Mouse (Mus musculus) heart, embryonic 10.5 days (tissue): Measurements from ENCODE around the gene Mrpl41. TPM values are rescaled to one million over a fixed set of nuclear protein-coding genes. Genes with fewer than 3 reads are reported as not detected.
"Not testable (repeated sequence)": the region's sequence is repeated elsewhere in the genome, so short reads cannot be mapped to it uniquely, and the experiment has no call there.

Source experiments
- DNase-seq: peaks from one replicate; pipeline ENCODE4 v3.0.0-alpha.2; 2017; ENCODE audit warnings: low spot score
- H3K27ac ChIP-seq: fragments of 300-500 bp; sonication (generic); 2 replicates; pipeline ENCODE4 v1.5.1; 2016; ENCODE audit warnings: mild to moderate bottlenecking
- H3K27me3 ChIP-seq: fragments of 300-500 bp; sonication (generic); 2 replicates; pipeline ENCODE4 v1.6.1; 2016; ENCODE audit warnings: mild to moderate bottlenecking; ENCODE audit not compliant: poor library complexity, insufficient read depth, severe bottlenecking
- H3K36me3 ChIP-seq: fragments of 300-500 bp; sonication (generic); 2 replicates; pipeline ENCODE4 v1.6.1; 2016; ENCODE audit warnings: mild to moderate bottlenecking, moderate library complexity
- H3K4me1 ChIP-seq: fragments of 300-500 bp; sonication (generic); 2 replicates; pipeline ENCODE4 v1.6.1; 2016; ENCODE audit warnings: mild to moderate bottlenecking
- H3K4me3 ChIP-seq: fragments of 300-500 bp; sonication (generic); 2 replicates; pipeline ENCODE4 v1.5.1; 2016; ENCODE audit warnings: mild to moderate bottlenecking, moderate library complexity
- H3K9me3 ChIP-seq: fragments of 300-500 bp; sonication (generic); 2 replicates; pipeline ENCODE4 v1.6.1; 2016; ENCODE audit warnings: mild to moderate bottlenecking, moderate library complexity
- WGBS: fragments of 180-500 bp; shearing (Covaris S2); methylation state at CpG from one replicate; pipeline ENCODE4 v1.1.7; 2016; 5-methylcytosine and 5-hydroxymethylcytosine counted together
- polyA plus RNA-seq: library from polyadenylated mRNA; unstranded; fragments of >200 nt; fragmentation: Nextera tagmentation; extraction: Ambion mirVana; gene quantifications from 2 replicates; pipeline ENCODE4 v1.2.1, GENCODE M21; 2016

Gene Mrpl41
- polyA plus RNA-seq, result 126 and 132 TPM in 2 replicates

GRCm38 (mm10) chr2:24974906-24975703 lies at the start of gene Mrpl41:
Gene Mrpl41, minus strand, starts transcription at chr2:24975098.
- Histone ChIP-seq H3K4me1 (peaks cover 14% of the 10 kb centered on the region), H3K36me3 (peaks cover 34% of the 10 kb centered on the region), H3K27me3 (no peaks in the 10 kb centered on the region), H3K9me3 (no peaks in the 10 kb centered on the region), H3K4me3 (peak within 1 kb of the TSS; percentile 66), H3K27ac (peak within 1 kb of the TSS; percentile 86)
- WGBS, result under 1% methylated on average over 64 of the region's 64 CpGs
- DNase-seq, result peak; percentile 99

- Histone ChIP-seq H3K4me1 (no peaks in the 10 kb centered on the region), H3K27ac (no peak overlapping the region), H3K9me3 (no peaks in the 10 kb centered on the region), H3K36me3 (peaks cover 1% of the 10 kb centered on the region; the same call in 1 of the 2 replicates), H3K4me3 (no peak overlapping the region), H3K27me3 (no peaks in the 10 kb centered on the region)
- WGBS, result 88% methylated on average over 1 of the region's 1 CpGs
- no peak for DNase-seq
These were observed 47.8 kb upstream of the Mrpl41 start for GRCm38 (mm10) chr2:25022678-25023077.

GRCm38 (mm10) chr2:25008250-25008649 lies 33.4 kb upstream of the Mrpl41 start:
- DNase-seq, result no peak
- no peaks in the 10 kb centered on the region for H3K9me3 ChIP-seq

GRCm38 (mm10) chr2:25006767-25007166 lies 31.9 kb upstream of the Mrpl41 start:
- no peak overlapping the region for H3K4me3 ChIP-seq
- WGBS, result 83% methylated on average over 1 of the region's 1 CpGs
- no peaks in the 10 kb centered on the region for H3K4me1 ChIP-seq
- no peak overlapping the region for H3K27ac ChIP-seq
- H3K27me3 ChIP-seq, result no peaks in the 10 kb centered on the region
- no peaks in the 10 kb centered on the region for H3K9me3 ChIP-seq
- H3K36me3 ChIP-seq, result peaks cover 4% of the 10 kb centered on the region
- no peak for DNase-seq

More at GRCm38 (mm10) chr2:25008250-25008649, 33.4 kb upstream of the Mrpl41 start:
- H3K27me3 ChIP-seq, result no peaks in the 10 kb centered on the region
- H3K4me1 ChIP-seq, result no peaks in the 10 kb centered on the region
- peaks cover under 1% of the 10 kb centered on the region; the same call in 1 of the 2 replicates for H3K36me3 ChIP-seq
- no peak overlapping the region for H3K4me3 ChIP-seq
- no peak overlapping the region for H3K27ac ChIP-seq

- Histone ChIP-seq H3K4me1 (no peaks in the 10 kb centered on the region), H3K4me3 (no peak overlapping the region), H3K27me3 (no peaks in the 10 kb centered on the region), H3K36me3 (peaks cover 4% of the 10 kb centered on the region), H3K9me3 (no peaks in the 10 kb centered on the region), H3K27ac (no peak overlapping the region)
- 81% methylated on average over 9 of the region's 9 CpGs for WGBS
- DNase-seq, result no peak
These were observed 29.3 kb upstream of the Mrpl41 start for GRCm38 (mm10) chr2:25003946-25004786.

- no peaks in the 10 kb centered on the region for H3K9me3 ChIP-seq
- 68% methylated on average over 3 of the region's 3 CpGs for WGBS
- H3K4me1 ChIP-seq, result no peaks in the 10 kb centered on the region
- peaks cover 4% of the 10 kb centered on the region for H3K36me3 ChIP-seq
- DNase-seq, result no peak
- H3K27ac ChIP-seq, result no peak overlapping the region
- H3K4me3 ChIP-seq, result no peak overlapping the region
- H3K27me3 ChIP-seq, result no peaks in the 10 kb centered on the region
These were observed 25.8 kb upstream of the Mrpl41 start for GRCm38 (mm10) chr2:25000544-25001235.

- Histone ChIP-seq H3K27me3 (no peaks in the 10 kb centered on the region), H3K4me1 (no peaks in the 10 kb centered on the region)
These were observed 21.6 kb upstream of the Mrpl41 start for GRCm38 (mm10) chr2:24996471-24996870.

GRCm38 (mm10) chr2:24995332-24995731 lies 20.4 kb upstream of the Mrpl41 start:
- H3K27me3 ChIP-seq, result no peaks in the 10 kb centered on the region
- 91% methylated on average over 6 of the region's 6 CpGs for WGBS
- peak; percentile 68 for DNase-seq
- H3K36me3 ChIP-seq, result peaks cover under 1% of the 10 kb centered on the region; the same call in 1 of the 2 replicates
- no peaks in the 10 kb centered on the region for H3K4me1 ChIP-seq
- no peak overlapping the region for H3K4me3 ChIP-seq
- H3K9me3 ChIP-seq, result no peaks in the 10 kb centered on the region
- no peak overlapping the region for H3K27ac ChIP-seq

More at GRCm38 (mm10) chr2:24996471-24996870, 21.6 kb upstream of the Mrpl41 start:
- Histone ChIP-seq H3K36me3 (no peaks in the 10 kb centered on the region), H3K4me3 (no peak overlapping the region), H3K27ac (no peak overlapping the region), H3K9me3 (no peaks in the 10 kb centered on the region)
- DNase-seq, result no peak
- 91% methylated on average over 2 of the region's 2 CpGs for WGBS

- Histone ChIP-seq H3K36me3 (peaks cover 12% of the 10 kb centered on the region; the same call in 1 of the 2 replicates), H3K27me3 (no peaks in the 10 kb centered on the region)
These were observed 12.9 kb upstream of the Mrpl41 start for GRCm38 (mm10) chr2:24987762-24988161.

GRCm38 (mm10) chr2:24976960-24977359 lies 2.1 kb upstream of the Mrpl41 start:
- H3K4me3 ChIP-seq, result peak overlapping the region; percentile 66; the same call in 1 of the 2 replicates
- WGBS, result 84% methylated on average over 5 of the region's 5 CpGs
- H3K4me1 ChIP-seq, result peaks cover 14% of the 10 kb centered on the region
- peaks cover 16% of the 10 kb centered on the region for H3K36me3 ChIP-seq
- peak; percentile 79 for DNase-seq
- H3K9me3 ChIP-seq, result no peaks in the 10 kb centered on the region
- H3K27ac ChIP-seq, result peak overlapping the region; percentile 86; the same call in 1 of the 2 replicates
- H3K27me3 ChIP-seq, result no peaks in the 10 kb centered on the region

More at GRCm38 (mm10) chr2:24987762-24988161, 12.9 kb upstream of the Mrpl41 start:
- no peak overlapping the region for H3K27ac ChIP-seq
- H3K4me1 ChIP-seq, result no peaks in the 10 kb centered on the region
- no peak overlapping the region for H3K4me3 ChIP-seq
- 54% methylated on average over 2 of the region's 2 CpGs for WGBS
- H3K9me3 ChIP-seq, result no peaks in the 10 kb centered on the region
- DNase-seq, result no peak

- Histone ChIP-seq H3K4me1 (peaks cover 14% of the 10 kb centered on the region), H3K9me3 (no peaks in the 10 kb centered on the region), H3K36me3 (peaks cover 27% of the 10 kb centered on the region), H3K4me3 (peak within 1 kb of the TSS; percentile 66), H3K27ac (peak within 1 kb of the TSS; percentile 86), H3K27me3 (no peaks in the 10 kb centered on the region)
- under 1% methylated on average over 16 of the region's 16 CpGs for WGBS
- peak; percentile 96 for DNase-seq
These were observed 903 bp upstream of the Mrpl41 start, which contains the start of gene Pnpla7 for GRCm38 (mm10) chr2:24975704-24976297. Gene Pnpla7, plus strand, starts transcription at chr2:24976033.

GRCm38 (mm10) chr2:24974452-24974851 lies 446 bp downstream of the Mrpl41 start:
- not testable (repeated sequence) for DNase-seq, H3K27me3 ChIP-seq, H3K9me3 ChIP-seq
- 2% methylated on average over 17 of the region's 17 CpGs for WGBS
- Histone ChIP-seq H3K4me1 (peaks cover 14% of the 10 kb centered on the region), H3K36me3 (peaks cover 41% of the 10 kb centered on the region), H3K27ac (peak overlapping the region; percentile 86), H3K4me3 (peak overlapping the region; percentile 66)
